Mouse (Mus musculus): ENCODE measurements around the gene Gm6034.
A peak's percentile ranks its signal among the peaks of the same experiment; 100 is the strongest.
"Not testable (repeated sequence)": the region's sequence is repeated elsewhere in the genome, so short reads cannot be mapped to it uniquely, and the experiment has no call there.

Gene Gm6034

DNA sequence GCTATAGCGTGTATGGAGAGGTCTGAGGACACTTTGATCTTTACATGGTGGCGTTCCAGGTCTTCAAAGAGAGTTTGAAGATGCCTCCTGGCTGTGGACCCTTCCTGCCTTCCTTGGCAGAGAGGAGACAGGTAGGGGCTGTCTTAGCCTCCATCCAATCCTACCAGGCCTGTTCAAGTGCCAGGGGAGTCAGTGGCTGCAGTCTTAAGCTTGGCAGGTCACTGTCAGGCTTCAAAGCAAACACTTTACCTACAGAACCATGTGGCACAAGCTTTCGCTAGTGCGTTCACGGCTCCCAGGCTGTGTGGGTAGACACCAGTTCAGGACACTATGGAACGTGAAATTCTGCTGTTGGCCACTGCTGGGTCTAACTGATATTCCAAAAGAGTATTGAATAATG, 19.8 kb upstream of the Gm6034 start:
- DNase-seq (ENCODE audit: low spot score in 2 of 2), result no peak

DNA sequence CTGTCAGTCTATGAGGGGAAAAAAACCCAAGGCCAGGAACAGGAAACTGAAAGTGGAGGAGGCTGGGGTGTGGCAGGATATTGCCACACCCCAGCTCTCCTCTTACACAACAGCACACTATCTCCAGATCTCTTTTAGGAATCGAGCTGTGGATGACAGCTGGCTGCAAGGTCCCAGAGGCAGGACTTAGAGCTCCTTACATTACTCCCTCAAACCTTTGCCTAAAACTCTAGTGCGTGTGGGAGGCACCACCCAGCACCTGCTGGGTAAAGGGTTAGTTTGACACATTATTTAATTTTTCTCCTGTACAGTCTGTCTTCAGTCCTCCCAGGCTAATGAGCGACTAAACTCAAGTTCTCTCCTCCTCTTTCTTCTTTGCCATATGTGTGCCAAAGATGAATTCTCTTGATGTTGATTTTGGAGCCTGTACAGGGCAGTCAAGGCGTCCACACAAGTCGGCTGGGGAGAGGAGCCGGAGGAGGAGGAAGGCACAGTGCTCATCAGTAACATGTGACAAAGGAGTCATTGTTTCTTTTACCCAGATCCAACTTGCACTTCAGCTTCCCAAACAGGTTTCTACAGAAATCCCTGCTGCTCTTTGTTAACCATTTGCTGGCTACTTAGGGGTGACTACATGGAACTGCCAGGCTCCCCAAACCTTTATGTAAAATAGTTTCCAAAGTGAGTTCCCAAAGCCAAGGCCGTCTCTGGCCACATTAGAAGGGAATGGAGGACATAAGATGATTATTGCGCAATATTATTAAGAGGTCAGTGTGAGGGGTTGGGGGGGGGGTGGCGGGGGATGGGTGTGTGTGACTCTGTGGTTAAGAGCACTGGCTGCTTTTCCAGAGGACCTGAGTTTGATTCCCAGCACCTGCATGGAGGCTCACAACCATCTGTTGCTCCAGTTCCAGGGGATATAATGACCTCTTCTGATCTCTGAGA, 18.8 kb upstream of the Gm6034 start:
- no peak for DNase-seq (ENCODE audit: low spot score in 2 of 2)

GRCm38 (mm10) chr17:36025197-36025596, 17.6 kb upstream of the Gm6034 start:
- DNase-seq (ENCODE audit: low spot score in 2 of 2), result no peak

DNA sequence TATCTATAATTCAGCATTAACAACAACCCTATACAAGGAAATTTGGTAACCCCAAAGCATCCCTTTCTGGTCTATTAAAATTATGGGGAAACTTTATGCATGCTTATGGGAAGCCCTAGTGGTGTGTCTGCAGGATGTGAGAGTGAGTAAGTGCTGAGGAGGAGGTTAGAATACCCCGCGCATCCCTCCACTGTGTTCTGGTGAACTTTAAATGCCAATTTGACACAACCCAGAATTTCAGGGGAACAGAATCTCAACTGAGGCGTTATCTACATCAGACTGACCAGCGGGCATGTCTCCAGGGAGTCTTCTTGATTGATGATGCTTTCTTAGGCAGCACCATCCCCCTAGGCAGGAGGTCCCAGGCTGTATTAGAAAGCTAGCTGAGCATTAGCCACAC, 16.9 kb upstream of the Gm6034 start:
- DNase-seq (ENCODE audit: low spot score in 2 of 2), result no peak

DNA sequence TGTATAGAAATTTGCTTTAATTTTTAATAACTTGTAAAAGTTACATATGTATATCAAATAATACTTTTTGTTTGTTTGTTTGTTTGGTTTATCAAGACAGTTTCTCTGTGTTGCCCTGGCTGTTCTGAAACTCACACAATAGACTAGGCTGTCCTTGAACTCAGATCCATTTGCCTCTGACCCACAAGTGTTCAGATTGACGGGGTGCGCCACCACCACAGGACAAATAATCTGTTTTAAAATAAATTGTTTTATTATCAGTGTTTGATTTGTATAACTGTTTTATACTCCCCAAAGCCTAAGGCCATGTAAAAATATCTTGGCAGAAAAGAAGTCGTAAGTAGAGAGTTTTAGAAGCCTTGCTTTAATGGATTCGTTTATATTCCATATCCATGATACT, 15.1 kb upstream of the Gm6034 start:
- DNase-seq (ENCODE audit: low spot score in 2 of 2), result no peak

DNA sequence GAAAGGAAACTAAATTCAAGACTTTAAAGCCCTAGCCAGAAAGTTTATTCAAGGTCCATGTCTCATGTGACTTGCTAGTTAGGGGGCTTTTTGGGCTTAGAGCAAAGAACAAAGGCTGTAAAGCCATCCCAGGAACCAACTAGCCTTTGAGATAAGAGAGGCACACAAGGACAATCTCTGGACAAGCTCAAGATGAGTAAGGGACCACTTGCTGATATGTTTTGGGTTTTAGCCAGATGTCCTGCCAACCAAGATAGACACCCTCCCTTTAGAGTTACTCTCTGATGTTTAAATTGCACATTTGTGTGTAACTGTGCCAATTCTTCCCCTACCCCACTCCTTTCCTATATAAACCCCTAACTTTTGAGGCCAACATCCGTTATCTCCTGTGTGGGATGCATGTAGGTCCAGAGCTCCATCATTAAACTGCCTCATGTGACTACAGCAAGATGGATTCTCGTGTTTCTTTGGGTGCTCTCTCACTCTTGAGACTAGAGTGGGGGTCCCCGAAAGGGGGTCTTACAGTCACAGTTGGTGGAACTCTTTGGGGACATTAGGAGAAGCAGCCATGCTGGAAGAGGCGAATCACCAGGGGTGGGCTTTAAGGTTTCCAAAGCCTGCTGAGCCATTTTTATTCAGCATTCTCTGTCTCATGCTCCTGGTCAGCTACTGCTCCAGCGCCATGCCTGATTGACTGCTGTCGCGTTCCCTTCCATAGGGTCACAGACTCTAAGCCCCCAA, 13.7 kb upstream of the Gm6034 start:
- no peak for DNase-seq (ENCODE audit: low spot score in 2 of 2)

DNA sequence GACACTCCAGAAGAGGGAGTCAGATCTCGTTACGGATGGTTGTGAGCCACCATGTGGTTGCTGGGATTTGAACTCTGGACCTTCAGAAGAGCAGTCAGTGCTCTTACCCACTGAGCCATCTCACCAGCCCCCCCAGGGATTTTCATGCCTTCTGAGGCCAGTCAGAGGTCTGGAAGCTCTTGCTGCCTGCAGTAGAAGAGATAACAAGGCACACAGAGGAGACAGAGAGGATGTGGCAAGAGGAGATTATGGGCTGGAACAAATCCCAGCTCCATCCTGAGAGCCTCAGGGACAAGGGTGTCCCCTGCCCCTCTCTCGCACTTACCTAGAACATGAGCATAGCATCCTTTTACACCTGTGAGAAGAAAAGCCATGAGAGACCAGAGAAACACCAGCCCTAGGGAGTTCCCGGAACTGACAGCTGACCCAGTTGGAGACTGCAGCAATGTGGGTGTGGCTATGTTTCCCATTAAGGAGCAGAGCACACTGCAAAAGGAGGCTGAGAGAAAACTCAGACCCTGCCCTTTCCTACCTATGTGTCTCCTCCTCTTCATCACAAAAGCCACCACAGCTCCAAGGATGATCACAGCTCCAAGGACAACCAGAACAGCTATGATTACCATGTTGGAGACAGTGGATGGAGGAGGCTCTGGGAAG, 12.6 kb upstream of the Gm6034 start:
- DNase-seq (ENCODE audit: low spot score in 2 of 2), result not testable (repeated sequence)

DNA sequence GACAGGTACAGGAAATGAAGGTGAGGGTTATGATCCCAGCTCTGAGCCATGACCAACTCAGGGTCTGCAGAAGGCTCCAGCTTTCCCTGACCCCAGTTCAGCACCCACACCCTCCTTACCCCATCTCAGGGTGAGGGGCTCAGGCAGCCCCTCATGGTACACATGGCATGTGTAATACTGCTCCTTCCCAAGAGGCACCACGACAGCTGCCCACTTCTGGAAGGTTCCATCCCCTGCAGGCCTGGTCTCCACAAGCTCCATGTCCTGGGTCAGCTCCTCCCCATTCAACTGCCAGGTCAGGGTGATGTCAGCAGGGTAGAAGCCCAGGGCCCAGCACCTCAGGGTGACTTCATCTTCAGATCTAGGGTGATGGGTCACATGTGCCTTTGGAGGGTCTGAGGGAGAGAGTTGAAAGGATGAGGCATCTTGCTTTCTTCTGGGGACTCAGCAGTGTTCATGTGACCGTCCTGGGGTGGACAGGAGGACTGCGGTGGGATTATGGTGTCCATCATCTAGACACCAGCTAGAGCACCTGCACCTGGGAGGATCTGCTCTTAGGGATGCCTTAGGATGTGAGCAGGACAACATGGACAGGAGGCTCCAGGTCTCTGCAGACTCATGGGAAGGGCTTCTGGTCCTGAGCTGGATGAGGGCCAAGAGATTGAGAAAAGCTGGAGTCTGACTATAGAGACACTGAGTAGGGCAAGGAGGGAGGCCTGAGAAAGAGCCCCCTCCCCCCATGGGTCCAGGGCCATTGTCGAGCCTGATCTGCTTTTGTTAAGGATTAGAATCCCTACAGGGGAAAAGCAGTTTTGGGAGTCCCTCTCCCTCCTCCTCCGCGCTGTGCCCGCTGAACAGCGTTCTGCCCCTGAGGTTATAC, 11.8 kb upstream of the Gm6034 start:
- DNase-seq (ENCODE audit: low spot score in 2 of 2), result not testable (repeated sequence)

DNA sequence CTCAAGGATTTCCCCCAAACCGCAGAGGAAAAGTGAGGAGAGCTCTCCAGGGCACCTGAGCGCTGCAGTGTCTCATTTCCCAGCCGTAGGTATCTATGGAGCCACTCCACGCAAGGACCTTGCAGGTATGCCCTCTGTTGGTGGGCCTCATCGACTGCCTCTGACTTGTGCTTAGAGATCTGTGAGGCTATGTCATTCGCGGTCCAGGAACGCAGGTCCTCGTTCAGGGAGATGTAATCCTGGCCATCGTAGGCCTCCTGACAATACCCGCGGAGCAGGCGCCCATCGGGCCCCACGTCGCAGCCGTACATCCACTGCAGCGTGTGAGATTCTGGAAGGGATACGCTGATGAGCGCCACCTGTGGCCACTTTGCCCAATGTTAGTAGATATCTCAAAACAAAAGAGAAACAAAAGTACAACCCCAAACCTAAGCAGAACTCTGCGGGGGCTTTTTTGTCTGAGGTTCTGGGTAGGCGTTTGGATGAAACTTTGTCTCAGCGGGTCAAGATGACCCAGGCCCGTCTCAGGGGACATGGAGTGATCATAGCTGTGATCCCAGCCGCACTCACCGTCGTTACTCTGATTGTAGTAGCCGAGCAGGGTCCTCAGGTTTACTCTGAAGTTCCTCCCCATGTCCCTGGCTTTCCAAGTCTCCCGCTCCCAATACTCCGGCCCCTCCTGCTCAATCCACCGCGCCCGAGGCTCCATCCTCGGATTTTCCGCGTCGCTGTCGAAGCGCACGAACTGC, 11.0 kb upstream of the Gm6034 start:
- DNase-seq (ENCODE audit: low spot score in 2 of 2), result peak in 1 of 2 experiments; percentile 32

- DNase-seq (ENCODE audit: low spot score in 2 of 2), result peak in 1 of 2 experiments; percentile 17
Observed at GRCm38 (mm10) chr17:36032351-36032875, 10.3 kb upstream of the Gm6034 start, which contains the start of gene H2-T23. Gene H2-T23 (minus strand): TSS chr17:36032855.

DNA sequence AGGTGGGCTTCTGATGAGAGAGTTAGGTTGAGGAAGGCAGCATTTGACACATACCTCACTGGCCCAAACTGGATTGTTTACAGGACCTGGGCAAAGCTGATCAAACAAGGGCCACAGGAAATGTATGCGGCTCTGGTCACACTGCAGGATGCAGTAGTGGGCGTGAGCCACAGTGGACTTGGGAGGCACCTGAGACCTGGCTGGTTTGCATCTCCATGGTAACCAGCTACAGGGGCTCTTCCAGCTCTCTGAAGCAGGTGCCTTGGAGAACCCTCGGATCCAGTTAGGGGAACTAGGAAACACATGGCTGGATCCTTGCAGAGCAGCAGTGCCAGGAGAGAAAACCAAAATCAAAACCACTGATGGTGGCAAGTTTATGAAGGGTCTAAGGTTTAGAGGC, 8.2 kb upstream of the Gm6034 start:
- not testable (repeated sequence) for DNase-seq (ENCODE audit: low spot score in 2 of 2)

DNA sequence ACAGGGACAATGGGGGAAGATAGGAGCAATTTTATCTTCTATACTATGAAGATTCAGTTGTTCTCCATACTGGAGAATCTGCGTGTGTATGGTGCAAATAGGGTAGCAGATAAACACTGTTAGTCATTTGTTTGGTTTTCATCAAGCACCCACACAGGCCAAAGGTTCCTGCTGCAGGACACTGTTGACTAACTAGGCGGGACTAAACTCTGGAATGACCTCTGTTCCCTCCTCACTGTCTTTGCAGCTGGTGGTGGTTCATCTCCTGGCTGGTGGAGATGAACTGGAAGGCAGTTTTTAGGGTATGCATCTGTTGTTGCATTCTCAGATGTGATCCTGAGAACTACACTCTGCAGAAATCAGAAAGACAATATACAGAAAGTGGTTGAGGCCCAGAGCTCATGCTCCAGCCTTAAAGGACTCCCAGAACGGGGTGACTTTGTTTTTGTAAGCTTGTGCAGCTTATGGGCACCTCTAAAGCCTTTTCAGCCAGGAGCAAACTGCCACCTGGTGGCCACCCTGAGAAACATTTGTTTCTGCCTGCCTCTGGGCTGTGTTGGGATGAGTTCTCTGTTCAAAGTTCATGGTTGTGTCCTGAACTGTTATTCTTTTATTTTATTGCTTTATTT, 7.6 kb upstream of the Gm6034 start:
- DNase-seq (ENCODE audit: low spot score in 2 of 2), result peak; percentile 36 to 42

GRCm38 (mm10) chr17:36036126-36036525, 6.6 kb upstream of the Gm6034 start:
- not testable (repeated sequence) for DNase-seq (ENCODE audit: low spot score in 2 of 2)

GRCm38 (mm10) chr17:36040604-36041003, 2.2 kb upstream of the Gm6034 start:
- not testable (repeated sequence) for DNase-seq (ENCODE audit: low spot score in 2 of 2)

- DNase-seq (ENCODE audit: low spot score in 2 of 2), result not testable (repeated sequence)
Observed at GRCm38 (mm10) chr17:36042055-36042454, 706 bp upstream of the Gm6034 start.

DNA sequence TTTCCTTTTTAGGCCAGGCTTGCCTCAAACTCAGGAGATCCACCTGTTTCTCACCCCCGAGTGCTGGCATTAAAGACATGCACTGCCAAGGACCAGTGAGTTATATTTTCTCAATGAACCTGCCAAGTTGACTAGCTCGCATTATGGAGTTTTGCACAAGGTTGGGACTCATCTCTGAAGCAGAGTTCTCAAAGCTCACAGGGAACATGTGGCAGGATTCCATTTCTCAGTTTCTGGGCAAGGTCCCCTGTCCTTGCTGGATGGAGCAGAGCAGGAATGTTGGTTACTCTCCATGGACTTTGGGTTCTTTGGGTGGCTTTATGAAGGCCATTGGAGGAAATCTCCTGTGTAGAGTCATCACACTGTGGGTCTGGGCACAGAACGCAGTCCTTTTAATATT, 525 bp downstream of the Gm6034 start:
- no peak for DNase-seq (ENCODE audit: low spot score in 2 of 2)

DNA sequence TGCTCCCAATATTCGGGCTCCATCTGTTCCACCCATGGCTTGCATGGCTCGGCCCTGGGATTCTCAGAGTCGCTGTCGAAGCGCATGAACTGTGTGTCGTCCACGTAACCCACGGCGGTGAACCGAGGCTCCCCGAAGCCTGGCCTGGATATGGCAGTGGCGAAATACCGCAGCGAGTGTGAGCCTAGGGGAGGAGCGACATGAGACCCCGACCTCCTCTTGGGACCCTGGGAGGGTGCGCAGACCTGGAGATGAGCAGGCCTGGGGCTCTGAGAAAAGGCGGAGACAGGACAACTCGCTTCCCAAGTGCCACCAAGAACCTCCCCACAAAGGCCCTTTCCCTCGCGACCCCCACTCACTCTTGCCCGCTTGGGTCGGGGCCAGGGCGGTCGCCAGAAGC, 15.2 kb downstream of the Gm6034 start:
- DNase-seq (ENCODE audit: low spot score in 2 of 2), result not testable (repeated sequence)

DNA sequence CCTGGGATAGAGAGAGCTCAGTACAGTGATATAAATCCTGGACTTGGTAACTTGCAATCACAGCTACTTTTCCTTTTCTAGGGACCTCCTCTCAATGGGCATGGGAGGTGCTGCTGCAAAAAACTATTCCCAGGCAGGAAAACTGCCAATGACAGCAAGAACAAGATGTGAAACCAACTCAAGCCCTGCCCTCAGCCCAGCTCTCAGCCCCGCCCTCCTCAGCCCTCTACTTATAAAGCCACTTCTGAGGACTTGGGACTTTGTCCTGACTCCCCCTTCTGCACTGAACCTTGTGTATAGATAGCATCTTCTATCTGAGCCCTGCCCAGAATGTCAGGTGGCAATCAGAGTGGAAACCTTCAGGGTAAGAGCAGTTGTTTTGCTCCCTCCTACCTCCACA, 15.6 kb downstream of the Gm6034 start, which contains the start of gene Gm11127:
TSS of gene Gm11127 (minus strand) at position 10 of the 400 bp plus-strand sequence.
- DNase-seq (ENCODE audit: low spot score in 2 of 2), result not testable (repeated sequence)

- DNase-seq (ENCODE audit: low spot score in 2 of 2), result peak; percentile 84 to 86
Observed at GRCm38 (mm10) chr17:36060829-36061228, 18.1 kb downstream of the Gm6034 start.

All from cerebellum, postnatal 4 days (tissue).